Mouse (Mus musculus) kidney, embryonic 16.5 days (tissue): ENCODE results near the gene Ptms. TPM values are rescaled to one million over a fixed set of nuclear protein-coding genes. Genes with fewer than 3 reads are reported as not detected.

ENCODE experiments used
- ATAC-seq: fragments of 200-750 bp; cut with Nextera tagmentation; 2 replicates; pipeline ENCODE4 v1.8.0; 2017; ENCODE audit warnings: moderate TSS enrichment; ENCODE audit not compliant: low FRiP score, low TSS enrichment
- H3K27ac ChIP-seq: fragments of 300-500 bp; sonication (generic); 2 replicates; pipeline ENCODE4 v1.5.1; 2014; ENCODE audit warnings: low read length
- H3K27me3 ChIP-seq: fragments of 300-500 bp; sonication (generic); 2 replicates; pipeline ENCODE4 v1.6.1; 2014; ENCODE audit warnings: low read length, control low read depth, mixed read lengths; ENCODE audit not compliant: insufficient read depth
- H3K36me3 ChIP-seq: fragments of 300-500 bp; sonication (generic); 2 replicates; pipeline ENCODE4 v1.6.1; 2014; ENCODE audit warnings: low read length, control low read depth, mixed read lengths; ENCODE audit not compliant: insufficient read depth
- H3K4me1 ChIP-seq: fragments of 300-500 bp; sonication (generic); 2 replicates; pipeline ENCODE4 v1.6.1; 2014; ENCODE audit warnings: low read length, control low read depth, mixed read lengths; ENCODE audit not compliant: insufficient read depth
- H3K4me2 ChIP-seq: fragments of 300-500 bp; sonication (generic); replicated peaks from 2 replicates; pipeline ENCODE4 v1.6.1; 2014; ENCODE audit warnings: low read depth, low read length
- H3K4me3 ChIP-seq: fragments of 300-500 bp; sonication (generic); 2 replicates; pipeline ENCODE4 v1.5.1; 2014; ENCODE audit warnings: mild to moderate bottlenecking, low read length
- H3K9ac ChIP-seq: fragments of 300-500 bp; sonication (generic); replicated peaks from 2 replicates; pipeline ENCODE4 v1.6.1; 2014; ENCODE audit warnings: low read length
- H3K9me3 ChIP-seq: fragments of 300-500 bp; sonication (generic); 2 replicates; pipeline ENCODE4 v1.6.1; 2016; ENCODE audit warnings: low read length, control low read depth
- WGBS: fragments of 180-500 bp; shearing (Covaris S2); extraction: QIAGEN DNeasy Blood & Tissue Kit; methylation state at CpG from one replicate; pipeline ENCODE4 v1.1.7; 2014; 5-methylcytosine and 5-hydroxymethylcytosine counted together
- polyA plus RNA-seq: library from polyadenylated mRNA; unstranded; fragments of >200 nt; fragmentation: Nextera tagmentation; extraction: Ambion mirVana; gene quantifications from 2 replicates; pipeline ENCODE4 v1.2.1, GENCODE M21; 2015

Gene Ptms
- polyA plus RNA-seq, 1 experiment from 2014 or later, result 269 TPM

DNA sequence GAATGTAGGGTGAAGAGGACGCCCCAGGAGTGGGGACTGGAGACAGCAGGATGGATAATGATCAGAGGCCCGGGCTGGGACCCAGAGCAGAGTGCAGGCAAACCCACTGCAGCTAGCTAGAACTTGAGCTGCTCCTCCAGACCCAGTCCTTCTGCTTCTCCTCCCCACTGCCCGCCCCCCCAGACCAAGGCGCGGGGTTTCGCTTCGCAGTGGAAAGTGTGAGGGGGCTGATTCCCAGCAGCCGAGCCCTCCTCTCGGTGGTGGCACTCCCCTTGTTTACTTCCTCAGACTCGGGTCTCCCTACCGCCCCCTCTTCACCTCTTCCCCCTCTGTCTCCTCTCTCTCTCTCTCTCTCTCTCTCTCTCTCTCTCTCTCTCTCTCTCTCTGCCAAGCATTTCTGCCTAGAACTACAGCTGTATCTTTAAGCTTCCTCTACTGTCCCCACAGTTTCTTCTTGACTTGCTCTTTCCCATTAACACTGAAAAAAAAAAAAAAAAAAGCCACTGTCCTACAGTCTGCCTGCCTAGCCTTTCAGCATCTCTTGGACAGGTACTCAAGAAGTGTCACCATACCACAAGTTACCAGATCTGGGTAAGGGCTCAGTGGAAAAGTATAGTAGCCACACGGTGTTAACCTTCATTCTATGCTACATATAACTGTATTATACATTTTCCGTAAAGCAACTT lies 8.2 kb downstream of the Ptms start, which contains the start of gene Lag3:
Gene Lag3 (minus strand): TSS at position 173 of the 686 bp plus-strand sequence.
- Histone ChIP-seq H3K27ac (no peak within 1 kb of the TSS), H3K4me3 (no peak within 1 kb of the TSS), H3K4me2 (peak within 1 kb of the TSS; percentile 31; the same call in 1 of the 2 replicates), H3K27me3 (no peaks in the 10 kb centered on the region), H3K4me1 (peaks cover 39% of the 10 kb centered on the region), H3K9ac (no peak within 1 kb of the TSS; the same call in 1 of the 2 replicates), H3K36me3 (peaks cover 23% of the 10 kb centered on the region), H3K9me3 (no peaks in the 10 kb centered on the region)
- 19% methylated on average over 10 of the region's 13 CpGs for WGBS
- ATAC-seq, result no peak

GRCm38 (mm10) chr6:124910032-124910431 lies 9.9 kb downstream of the Ptms start:
- H3K27me3 ChIP-seq, result no peaks in the 10 kb centered on the region
- no peaks in the 10 kb centered on the region for H3K9me3 ChIP-seq
- peaks cover 23% of the 10 kb centered on the region for H3K36me3 ChIP-seq
- H3K9ac ChIP-seq, result peak overlapping the region; percentile 50
- H3K27ac ChIP-seq, result no peak overlapping the region; the same call in 1 of the 2 replicates
- peak overlapping the region; percentile 41 for H3K4me2 ChIP-seq
- 4% methylated on average over 32 of the region's 32 CpGs for WGBS
- ATAC-seq, result peak; percentile 23; the same call in 1 of the 2 replicates
- peak overlapping the region; percentile 14 for H3K4me3 ChIP-seq
- H3K4me1 ChIP-seq, result peaks cover 29% of the 10 kb centered on the region

GRCm38 (mm10) chr6:124907767-124908166 lies 12.1 kb downstream of the Ptms start:
- Histone ChIP-seq H3K4me3 (no peak overlapping the region), H3K4me1 (peaks cover 26% of the 10 kb centered on the region), H3K9ac (no peak overlapping the region), H3K27me3 (no peaks in the 10 kb centered on the region), H3K4me2 (no peak overlapping the region), H3K36me3 (0 out of 2 replicates have a peak, but pooled peaks cover 3% of the 10 kb centered on the region), H3K27ac (no peak overlapping the region), H3K9me3 (no peaks in the 10 kb centered on the region)
- WGBS, result 79% methylated on average over 1 of the region's 1 CpGs
- no peak for ATAC-seq

DNA sequence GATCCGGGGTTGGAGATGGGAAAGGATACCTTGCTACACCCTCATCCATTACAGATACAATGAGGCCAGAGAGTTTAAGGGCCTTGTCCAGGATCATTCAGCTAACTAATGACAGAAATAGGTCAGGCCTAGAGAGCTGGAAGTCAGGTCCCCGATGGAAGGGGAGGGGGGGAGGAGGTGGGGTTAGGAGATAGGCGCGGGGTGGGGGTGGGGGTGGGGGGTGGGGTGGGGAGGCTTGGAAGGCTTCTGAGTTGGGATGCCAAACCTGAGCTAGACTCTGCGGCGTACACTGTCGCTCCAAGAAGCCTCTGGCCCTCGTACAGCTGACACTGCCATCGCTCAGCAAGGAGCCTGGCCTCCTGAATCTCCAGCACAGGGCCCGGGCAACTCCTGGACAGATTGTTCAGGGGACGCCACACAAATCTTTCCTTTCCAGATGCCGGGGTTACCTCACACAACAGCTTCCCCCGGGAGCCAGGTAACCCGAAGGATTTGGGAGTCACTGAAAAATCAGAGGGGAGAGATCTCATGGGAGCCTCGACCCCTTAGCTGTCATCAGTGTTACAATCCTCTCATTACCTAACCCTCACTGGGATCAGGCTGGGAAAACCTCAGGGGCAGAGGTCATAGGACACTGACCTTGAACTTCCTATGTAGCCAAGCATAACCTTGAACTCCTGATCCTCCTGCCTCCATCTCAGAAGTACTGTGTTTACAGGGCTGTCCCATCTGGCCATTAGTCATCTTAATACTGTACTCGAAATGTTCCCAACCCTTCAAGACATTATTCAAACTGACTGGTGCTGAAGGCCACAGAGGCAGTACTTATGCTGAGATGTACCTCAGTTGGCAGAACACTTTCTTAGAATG lies 14.7 kb downstream of the Ptms start:
- Histone ChIP-seq H3K9ac (peak overlapping the region; percentile 77), H3K4me3 (peak overlapping the region; percentile 61), H3K27ac (peak overlapping the region; percentile 99), H3K36me3 (no peaks in the 10 kb centered on the region), H3K27me3 (no peaks in the 10 kb centered on the region), H3K4me2 (peak overlapping the region; percentile 73), H3K4me1 (peaks cover 21% of the 10 kb centered on the region), H3K9me3 (no peaks in the 10 kb centered on the region)
- WGBS, result 43% methylated on average over 14 of the region's 16 CpGs
- ATAC-seq, result 0 out of 2 replicates have a peak, but pooled peaks have one; percentile 3

DNA sequence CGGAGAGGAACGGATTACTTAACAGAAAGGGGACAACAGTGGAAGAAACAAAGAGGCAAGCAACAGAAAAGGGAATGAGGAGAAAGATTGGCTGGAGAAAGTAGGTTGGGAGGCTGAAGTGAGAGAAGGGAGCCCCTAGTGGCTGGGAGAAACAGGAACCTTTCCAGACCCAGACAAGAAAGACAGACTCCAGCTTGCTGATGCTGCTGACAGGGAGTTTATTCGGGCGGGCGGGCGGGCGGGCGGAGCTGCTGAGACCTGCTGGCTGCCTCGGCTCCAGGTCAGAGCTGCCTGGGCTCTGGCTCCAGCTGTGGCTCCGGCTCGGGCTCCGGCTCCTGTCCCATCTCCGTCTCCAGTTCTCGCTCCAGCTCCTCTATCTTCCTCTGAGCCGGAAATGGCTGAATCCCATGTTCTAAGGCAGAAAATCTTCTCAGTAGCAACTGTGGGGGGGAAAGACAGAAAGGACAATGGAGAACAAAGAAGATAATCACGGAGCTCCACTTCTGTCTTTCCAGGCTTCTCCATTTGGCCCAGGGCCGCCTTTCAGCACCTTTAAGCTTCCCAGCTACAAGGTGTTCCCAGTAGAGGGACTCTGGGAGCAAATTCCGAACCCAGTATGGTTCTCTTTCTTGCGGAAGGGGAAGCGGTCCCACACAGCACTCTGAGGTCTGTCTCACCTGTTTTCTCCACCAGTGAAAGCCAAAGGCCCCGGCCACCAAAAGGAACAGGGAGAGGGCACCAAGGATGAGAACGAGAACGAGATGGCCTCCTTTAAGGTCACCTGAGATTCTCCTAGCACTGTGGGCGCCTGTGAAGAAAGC lies 15.5 kb downstream of the Ptms start:
- H3K27ac ChIP-seq, result peak overlapping the region; percentile 99
- 7% methylated on average over 24 of the region's 24 CpGs for WGBS
- peak overlapping the region; percentile 73 for H3K4me2 ChIP-seq
- H3K4me3 ChIP-seq, result peak overlapping the region; percentile 61
- no peaks in the 10 kb centered on the region for H3K36me3 ChIP-seq
- H3K27me3 ChIP-seq, result no peaks in the 10 kb centered on the region
- H3K9me3 ChIP-seq, result no peaks in the 10 kb centered on the region
- ATAC-seq, result peak; percentile 75
- peaks cover 13% of the 10 kb centered on the region for H3K4me1 ChIP-seq
- H3K9ac ChIP-seq, result peak overlapping the region; percentile 77

- Histone ChIP-seq H3K36me3 (no peaks in the 10 kb centered on the region), H3K4me1 (peaks cover 13% of the 10 kb centered on the region), H3K27ac (peak overlapping the region; percentile 99), H3K4me2 (peak overlapping the region; percentile 73), H3K4me3 (peak overlapping the region; percentile 61), H3K9me3 (no peaks in the 10 kb centered on the region), H3K27me3 (no peaks in the 10 kb centered on the region), H3K9ac (peak overlapping the region; percentile 77)
- peak; percentile 87 for ATAC-seq
- WGBS, result under 1% methylated on average over 23 of the region's 23 CpGs
These were observed 16.2 kb downstream of the Ptms start for GRCm38 (mm10) chr6:124903580-124904151.

- Histone ChIP-seq H3K27ac (no peak overlapping the region), H3K9me3 (no peaks in the 10 kb centered on the region), H3K4me1 (peaks cover 13% of the 10 kb centered on the region), H3K27me3 (no peaks in the 10 kb centered on the region), H3K36me3 (no peaks in the 10 kb centered on the region), H3K4me3 (no peak overlapping the region), H3K4me2 (no peak overlapping the region), H3K9ac (no peak overlapping the region)
- no peak for ATAC-seq
These were observed 18.1 kb downstream of the Ptms start for GRCm38 (mm10) chr6:124901851-124902250.

GRCm38 (mm10) chr6:124900801-124901480 lies 19.0 kb downstream of the Ptms start:
- no peak for ATAC-seq
- no peak overlapping the region for H3K9ac ChIP-seq
- no peaks in the 10 kb centered on the region for H3K9me3 ChIP-seq
- no peak overlapping the region for H3K4me3 ChIP-seq
- H3K4me2 ChIP-seq, result no peak overlapping the region
- WGBS, result 61% methylated on average over 10 of the region's 10 CpGs
- H3K36me3 ChIP-seq, result no peaks in the 10 kb centered on the region
- peaks cover 13% of the 10 kb centered on the region for H3K4me1 ChIP-seq
- no peak overlapping the region for H3K27ac ChIP-seq
- no peaks in the 10 kb centered on the region for H3K27me3 ChIP-seq
